Mouse (Mus musculus) heart, embryonic 10.5 days (tissue): Measurements from ENCODE around the gene B4galnt1. TPM values are rescaled to one million over a fixed set of nuclear protein-coding genes. Genes with fewer than 3 reads are reported as not detected.
A peak's percentile ranks its signal among the peaks of the same experiment; 100 is the strongest.

Experiments
- DNase-seq: peaks from one replicate; pipeline ENCODE4 v3.0.0-alpha.2; 2017; ENCODE audit warnings: low spot score
- H3K27ac ChIP-seq: fragments of 300-500 bp; sonication (generic); 2 replicates; pipeline ENCODE4 v1.5.1; 2016; ENCODE audit warnings: mild to moderate bottlenecking
- H3K27me3 ChIP-seq: fragments of 300-500 bp; sonication (generic); 2 replicates; pipeline ENCODE4 v1.6.1; 2016; ENCODE audit warnings: mild to moderate bottlenecking; ENCODE audit not compliant: poor library complexity, insufficient read depth, severe bottlenecking
- H3K36me3 ChIP-seq: fragments of 300-500 bp; sonication (generic); 2 replicates; pipeline ENCODE4 v1.6.1; 2016; ENCODE audit warnings: mild to moderate bottlenecking, moderate library complexity
- H3K4me1 ChIP-seq: fragments of 300-500 bp; sonication (generic); 2 replicates; pipeline ENCODE4 v1.6.1; 2016; ENCODE audit warnings: mild to moderate bottlenecking
- H3K4me3 ChIP-seq: fragments of 300-500 bp; sonication (generic); 2 replicates; pipeline ENCODE4 v1.5.1; 2016; ENCODE audit warnings: mild to moderate bottlenecking, moderate library complexity
- H3K9me3 ChIP-seq: fragments of 300-500 bp; sonication (generic); 2 replicates; pipeline ENCODE4 v1.6.1; 2016; ENCODE audit warnings: mild to moderate bottlenecking, moderate library complexity
- WGBS: fragments of 180-500 bp; shearing (Covaris S2); methylation state at CpG from one replicate; pipeline ENCODE4 v1.1.7; 2016; 5-methylcytosine and 5-hydroxymethylcytosine counted together
- polyA plus RNA-seq: library from polyadenylated mRNA; unstranded; fragments of >200 nt; fragmentation: Nextera tagmentation; extraction: Ambion mirVana; gene quantifications from 2 replicates; pipeline ENCODE4 v1.2.1, GENCODE M21; 2016

The B4galnt1 gene
- polyA plus RNA-seq: 1.5 and 3.6 TPM in 2 replicates

- no peak for DNase-seq
- Histone ChIP-seq H3K4me3 (peak within 1 kb of the TSS; percentile 74), H3K4me1 (peaks cover 36% of the 10 kb centered on the region), H3K27ac (peak within 1 kb of the TSS; percentile 72), H3K9me3 (no peaks in the 10 kb centered on the region), H3K27me3 (peaks cover 69% of the 10 kb centered on the region), H3K36me3 (no peaks in the 10 kb centered on the region)
- 2% methylated on average over 52 of the region's 52 CpGs for WGBS
Measured at GRCm38 (mm10) chr10:127164631-127165353, at the start of gene B4galnt1. Gene B4galnt1, plus strand, starts transcription at chr10:127165225.

- H3K4me3 ChIP-seq: no peak overlapping the region
- 93% methylated on average over 11 of the region's 11 CpGs for WGBS
- DNase-seq: no peak
- H3K36me3 ChIP-seq: peaks cover 40% of the 10 kb centered on the region
- no peak overlapping the region for H3K27ac ChIP-seq
- peaks cover 20% of the 10 kb centered on the region for H3K4me1 ChIP-seq
- H3K9me3 ChIP-seq: no peaks in the 10 kb centered on the region
- H3K27me3 ChIP-seq: no peaks in the 10 kb centered on the region
Measured at GRCm38 (mm10) chr10:127118470-127118869, 46.6 kb upstream of the B4galnt1 start.

GRCm38 (mm10) chr10:127119229-127119628 is 45.8 kb upstream of the B4galnt1 start:
- WGBS: 91% methylated on average over 10 of the region's 10 CpGs

DNA sequence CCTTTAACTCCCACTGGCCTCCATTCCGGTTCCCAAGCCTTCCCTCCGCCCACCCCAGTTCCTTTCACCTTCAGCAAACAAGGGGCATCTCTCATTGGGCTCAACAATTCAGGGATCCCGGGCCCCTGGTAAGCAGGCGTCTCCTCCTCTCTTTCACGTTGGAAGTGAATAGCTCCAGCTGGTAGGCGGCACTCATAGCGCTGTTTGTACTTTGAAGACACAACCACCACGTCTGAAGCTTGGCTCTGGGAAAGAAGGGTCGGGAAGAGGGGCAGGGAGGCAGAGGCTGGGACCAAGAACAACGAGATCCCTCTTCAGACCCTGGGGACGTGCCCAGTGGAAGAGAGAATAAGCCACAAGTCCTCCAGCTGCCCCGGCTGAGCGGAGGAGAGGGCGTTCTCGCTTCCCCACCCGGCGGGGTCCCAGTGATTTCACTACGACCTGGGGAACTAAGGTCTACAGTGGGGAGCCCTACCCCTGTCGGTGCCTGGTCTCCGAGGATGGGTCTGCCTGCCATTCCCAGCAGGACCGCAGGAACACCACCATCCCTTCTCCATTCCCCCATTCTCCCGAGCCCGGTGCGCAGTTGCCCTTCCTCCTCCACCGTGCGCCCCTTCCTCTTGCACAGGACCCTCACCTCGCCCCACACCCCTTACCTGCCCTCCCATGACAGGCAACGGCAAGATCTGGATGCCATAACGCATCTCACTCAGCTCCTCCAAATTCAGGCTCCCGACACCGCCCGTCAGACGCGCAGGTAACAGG is 44.5 kb upstream of the B4galnt1 start:
- H3K27ac ChIP-seq: peak overlapping the region; percentile 77
- H3K36me3 ChIP-seq: peaks cover 35% of the 10 kb centered on the region
- DNase-seq: no peak
- no peaks in the 10 kb centered on the region for H3K9me3 ChIP-seq
- WGBS: 4% methylated on average over 34 of the region's 34 CpGs
- no peaks in the 10 kb centered on the region for H3K27me3 ChIP-seq
- peaks cover 20% of the 10 kb centered on the region for H3K4me1 ChIP-seq
- peak overlapping the region; percentile 82 for H3K4me3 ChIP-seq

More at GRCm38 (mm10) chr10:127119229-127119628, 45.8 kb upstream of the B4galnt1 start:
- H3K9me3 ChIP-seq: no peaks in the 10 kb centered on the region
- H3K4me3 ChIP-seq: no peak overlapping the region
- H3K36me3 ChIP-seq: peaks cover 40% of the 10 kb centered on the region
- H3K4me1 ChIP-seq: peaks cover 20% of the 10 kb centered on the region
- no peaks in the 10 kb centered on the region for H3K27me3 ChIP-seq
- H3K27ac ChIP-seq: no peak overlapping the region
- no peak for DNase-seq

GRCm38 (mm10) chr10:127121066-127121477 is 44.0 kb upstream of the B4galnt1 start, which contains the start of gene Os9:
Gene Os9, minus strand, starts transcription at chr10:127121131.
- no peaks in the 10 kb centered on the region for H3K27me3 ChIP-seq
- WGBS: under 1% methylated on average over 19 of the region's 19 CpGs
- no peaks in the 10 kb centered on the region for H3K9me3 ChIP-seq
- H3K36me3 ChIP-seq: peaks cover 31% of the 10 kb centered on the region
- DNase-seq: peak; percentile 99
- peak within 1 kb of the TSS; percentile 77 for H3K27ac ChIP-seq
- peak within 1 kb of the TSS; percentile 82 for H3K4me3 ChIP-seq
- H3K4me1 ChIP-seq: peaks cover 20% of the 10 kb centered on the region

- Histone ChIP-seq H3K27ac (no peak overlapping the region), H3K4me1 (peaks cover 20% of the 10 kb centered on the region), H3K9me3 (no peaks in the 10 kb centered on the region), H3K36me3 (peaks cover 22% of the 10 kb centered on the region), H3K4me3 (no peak overlapping the region), H3K27me3 (no peaks in the 10 kb centered on the region)
- DNase-seq: no peak
- WGBS: 79% methylated on average over 3 of the region's 3 CpGs
Measured at GRCm38 (mm10) chr10:127122018-127122417, 43.0 kb upstream of the B4galnt1 start.

DNA sequence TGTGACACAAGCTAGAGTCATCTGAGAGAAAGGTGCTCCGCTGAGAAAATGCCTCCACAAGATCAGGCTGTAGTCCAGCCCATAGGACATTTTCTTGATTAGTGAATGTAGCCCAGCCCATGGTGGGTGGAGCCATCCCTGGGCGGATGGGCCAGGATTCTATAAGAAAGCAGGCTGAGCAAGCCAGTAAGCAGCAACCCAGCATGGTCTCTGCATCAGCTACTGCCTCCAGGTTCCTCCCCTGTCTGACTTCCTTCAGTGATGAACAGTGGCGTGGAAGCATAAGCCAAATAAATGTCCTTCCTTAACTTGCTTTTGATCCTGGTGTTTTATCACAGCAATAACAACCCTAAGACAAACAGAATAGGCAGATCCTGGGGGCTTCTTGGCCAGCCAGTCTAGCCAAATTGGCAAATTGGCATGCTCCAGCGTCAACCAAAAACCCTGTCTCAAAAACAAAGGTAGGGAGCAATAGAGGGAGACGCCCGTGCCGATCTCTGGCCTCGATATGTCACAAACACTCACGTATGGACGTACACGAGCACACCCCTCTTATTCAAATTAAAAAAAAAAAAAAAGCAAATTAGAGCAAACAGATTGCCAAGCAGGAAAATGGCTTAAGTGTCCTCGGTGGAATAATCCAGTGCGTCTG is 42.1 kb upstream of the B4galnt1 start:
- WGBS: 14% methylated on average over 13 of the region's 13 CpGs
- Histone ChIP-seq H3K36me3 (peaks cover 15% of the 10 kb centered on the region), H3K4me1 (peaks cover 20% of the 10 kb centered on the region), H3K27ac (no peak overlapping the region), H3K4me3 (peak overlapping the region; percentile 51), H3K9me3 (no peaks in the 10 kb centered on the region), H3K27me3 (no peaks in the 10 kb centered on the region)
- DNase-seq: no peak

DNA sequence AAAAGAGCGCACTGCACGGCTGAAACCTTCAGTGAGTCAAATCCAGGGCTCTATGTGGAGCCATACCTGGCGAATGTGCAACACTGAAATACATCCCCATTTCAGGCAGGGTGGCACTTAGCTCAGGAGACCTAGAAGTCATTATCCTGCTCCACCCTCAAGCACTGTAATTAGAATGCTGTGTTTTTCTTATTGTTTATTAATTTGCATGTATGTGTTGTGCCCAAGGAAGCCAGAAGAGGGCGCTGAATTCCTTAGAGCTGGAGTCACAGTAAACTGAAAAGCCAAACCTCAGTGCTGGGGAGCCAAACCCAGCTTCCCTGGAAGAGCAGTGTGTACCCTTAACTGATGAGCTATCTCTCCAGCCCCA is 41.6 kb upstream of the B4galnt1 start:
- H3K4me3 ChIP-seq: peak overlapping the region; percentile 51
- H3K36me3 ChIP-seq: peaks cover 9% of the 10 kb centered on the region
- no peaks in the 10 kb centered on the region for H3K27me3 ChIP-seq
- no peak overlapping the region for H3K27ac ChIP-seq
- peaks cover 20% of the 10 kb centered on the region for H3K4me1 ChIP-seq
- no peaks in the 10 kb centered on the region for H3K9me3 ChIP-seq
- peak; percentile 80 for DNase-seq
- 16% methylated on average over 4 of the region's 4 CpGs for WGBS

GRCm38 (mm10) chr10:127125210-127126001 is 39.6 kb upstream of the B4galnt1 start:
- no peak overlapping the region for H3K4me3 ChIP-seq
- no peaks in the 10 kb centered on the region for H3K36me3 ChIP-seq
- no peak for DNase-seq
- peaks cover 13% of the 10 kb centered on the region for H3K4me1 ChIP-seq
- no peak overlapping the region for H3K27ac ChIP-seq
- H3K27me3 ChIP-seq: no peaks in the 10 kb centered on the region
- H3K9me3 ChIP-seq: no peaks in the 10 kb centered on the region
- WGBS: 71% methylated on average over 9 of the region's 9 CpGs

DNA sequence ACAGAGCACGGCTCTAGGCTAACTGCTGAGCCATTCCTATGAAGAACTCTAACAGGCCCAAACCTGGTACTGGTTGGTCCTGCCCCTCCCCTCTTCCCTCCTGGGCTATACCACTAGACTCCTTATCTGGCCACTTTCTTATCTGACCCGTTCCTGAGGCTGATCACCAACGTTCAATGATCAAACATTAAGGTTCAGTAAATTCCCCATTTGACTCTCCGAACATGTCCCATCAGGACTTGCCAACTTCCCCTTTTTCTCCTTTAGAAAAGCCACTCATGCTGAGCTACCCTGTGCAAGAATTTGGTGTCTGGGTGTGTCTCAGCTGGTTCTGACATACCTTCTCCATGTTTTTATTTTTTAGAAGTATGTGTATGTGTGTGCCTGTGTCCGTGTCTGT is 38.4 kb upstream of the B4galnt1 start:
- H3K36me3 ChIP-seq: no peaks in the 10 kb centered on the region
- no peak for DNase-seq
- no peaks in the 10 kb centered on the region for H3K27me3 ChIP-seq
- no peaks in the 10 kb centered on the region for H3K9me3 ChIP-seq
- no peak overlapping the region for H3K27ac ChIP-seq
- no peak overlapping the region for H3K4me3 ChIP-seq
- WGBS: 64% methylated on average over 5 of the region's 5 CpGs
- peaks cover 11% of the 10 kb centered on the region for H3K4me1 ChIP-seq

DNA sequence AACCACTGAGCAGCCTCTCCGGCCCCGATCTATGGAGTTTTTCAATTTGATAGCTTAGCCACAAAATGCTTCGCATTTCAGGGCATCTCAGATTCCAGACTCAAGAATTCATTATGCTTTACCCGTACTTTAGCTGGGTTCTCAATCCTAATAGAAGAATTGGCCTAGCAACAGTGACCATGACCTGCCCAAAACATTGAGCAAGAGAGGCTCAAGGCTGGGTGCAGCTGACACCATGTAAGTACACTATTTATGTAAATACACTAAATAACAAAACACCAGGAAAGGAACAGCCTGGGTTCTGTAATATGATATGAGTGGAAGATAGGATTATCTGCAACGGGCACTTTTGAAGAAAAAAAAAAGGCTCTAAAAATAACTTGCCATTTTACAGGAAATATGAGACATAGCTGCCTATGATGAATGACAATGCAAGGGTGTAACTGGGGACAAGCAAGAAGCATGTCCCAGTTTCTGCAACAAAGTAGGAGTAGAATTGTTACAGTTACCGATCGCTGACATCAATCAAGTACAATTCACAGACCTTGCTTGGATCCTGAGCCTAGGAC is 37.2 kb upstream of the B4galnt1 start:
- Histone ChIP-seq H3K36me3 (no peaks in the 10 kb centered on the region), H3K9me3 (no peaks in the 10 kb centered on the region), H3K4me1 (peaks cover 7% of the 10 kb centered on the region), H3K4me3 (no peak overlapping the region), H3K27me3 (no peaks in the 10 kb centered on the region; the same call in 1 of the 2 replicates), H3K27ac (no peak overlapping the region)
- DNase-seq: no peak
- 78% methylated on average over 7 of the region's 7 CpGs for WGBS

GRCm38 (mm10) chr10:127129431-127129830 is 35.6 kb upstream of the B4galnt1 start:
- H3K27ac ChIP-seq: no peak overlapping the region
- no peaks in the 10 kb centered on the region for H3K36me3 ChIP-seq
- no peaks in the 10 kb centered on the region for H3K9me3 ChIP-seq
- no peak overlapping the region for H3K4me3 ChIP-seq
- H3K4me1 ChIP-seq: no peaks in the 10 kb centered on the region
- 75% methylated on average over 4 of the region's 4 CpGs for WGBS
- no peak for DNase-seq
- no peaks in the 10 kb centered on the region; the same call in 1 of the 2 replicates for H3K27me3 ChIP-seq
